Mouse (Mus musculus): Measurements from ENCODE around the gene Gm4491. TPM values are rescaled to one million over a fixed set of nuclear protein-coding genes. Genes with fewer than 3 reads are reported as not detected.

The Gm4491 gene
- polyA plus RNA-seq, 1 experiment from 2014 or later, result not detected

DNA sequence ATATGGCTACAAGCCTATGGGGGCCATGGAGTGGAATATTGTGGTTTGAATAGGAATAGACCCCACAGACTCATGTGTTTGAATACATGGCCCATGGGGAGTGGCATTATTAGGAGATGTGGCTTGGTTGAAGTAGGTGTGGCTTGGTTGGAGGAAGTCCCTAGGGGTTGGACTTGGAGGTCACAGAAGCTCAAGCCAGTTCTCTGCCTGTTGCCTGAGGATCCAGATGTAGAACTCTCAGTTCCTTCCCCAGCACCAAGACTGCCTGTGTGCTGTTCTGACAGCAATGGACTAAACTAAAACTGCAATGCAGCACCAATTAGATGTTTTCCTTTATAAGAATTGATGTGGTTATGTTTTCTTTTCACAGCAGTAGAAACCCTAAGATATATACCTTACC lies 49.6 kb downstream of the Gm4491 start:
- Histone ChIP-seq H3K27ac (ENCODE audit: low read length) (no peak overlapping the region), H3K9ac (replicated peaks; ENCODE audit: low read depth) (no peak overlapping the region), H3K4me1 (ENCODE audit: insufficient read depth, low read depth, low read length) (no peaks in the 10 kb centered on the region), H3K27me3 (replicated peaks; ENCODE audit: insufficient read depth, low read length) (no peaks in the 10 kb centered on the region), H3K4me2 (replicated peaks; ENCODE audit: low read depth, low read length) (no peak overlapping the region), H3K9me3 (ENCODE audit: low read length) (no peaks in the 10 kb centered on the region), H3K36me3 (ENCODE audit: insufficient read depth, low read length) (no peaks in the 10 kb centered on the region), H3K4me3 (ENCODE audit: low read depth, low read length) (no peak overlapping the region)
- TF ChIP-seq CTCF (IDR thresholded peaks at IDR 0.05) (no peak), EP300 (IDR thresholded peaks at IDR 0.05) (no peak)
- ATAC-seq (no peak), DNase-seq (ENCODE audit: low spot score) (no peak)

Other genes starting within 250 kb of the Gm4491 start
- 21.1 and 22.8 TPM in 2 replicates for gene Zmym2, start 229.2 kb downstream of the Gm4491 start, polyA plus RNA-seq (2015; fragmentation: Nextera tagmentation; extraction: Ambion mirVana)
- 1.0 TPM in 2 replicates for gene Gja3, start 57.8 kb downstream of the Gm4491 start, polyA plus RNA-seq (2015; fragmentation: Nextera tagmentation; extraction: Ambion mirVana)
- 1.1 and 1.4 TPM in 2 replicates for gene Gjb2, start 11.2 kb downstream of the Gm4491 start, polyA plus RNA-seq (2015; fragmentation: Nextera tagmentation; extraction: Ambion mirVana)
- gene Gjb6, start 17.7 kb upstream of the Gm4491 start, polyA plus RNA-seq (2015; fragmentation: Nextera tagmentation; extraction: Ambion mirVana), result 9.2 and 13.2 TPM in 2 replicates